9 mouse cellular contexts compared by ENCODE assay signal in genomic region chr1:156752990-156753389, GRCm38 (mm10). TPM values are rescaled to one million over a fixed set of nuclear protein-coding genes. Genes with fewer than 3 reads are reported as not detected.
DNase-seq lines count a peak whose midpoint lies in the region; ATAC-seq lines count a peak whose summit lies in the region.
"Had no signal": no experiment of that assay in that cellular context is flagged by ENCODE, and none has a peak within 500 bp of the region (broad histone marks: within the 10 kb centered on the region; RNA-seq: fewer than 3 reads in every experiment).

No protein-coding gene starts in this region.

- no peak overlapping the region for H3K9ac ChIP-seq in neural tube, embryonic 13.5 days

- H3K4me2 ChIP-seq in neural tube, embryonic 13.5 days, result peak overlapping the region; percentile 50

- peaks cover 41% of the 10 kb centered on the region for H3K4me1 ChIP-seq in heart, embryonic 10.5 days
- H3K4me1 ChIP-seq in limb, embryonic 10.5 days, result peaks cover 66% of the 10 kb centered on the region
- H3K4me1 ChIP-seq in neural tube, embryonic 13.5 days (replicated peaks), result peaks cover 43% of the 10 kb centered on the region

- H3K27me3 ChIP-seq in heart, embryonic 10.5 days (ENCODE audit: insufficient read depth, poor library complexity, severe bottlenecking), result no peaks in the 10 kb centered on the region
- H3K27me3 ChIP-seq in limb, embryonic 10.5 days (ENCODE audit: low read depth, poor library complexity, severe bottlenecking), result no peaks in the 10 kb centered on the region
- H3K27me3 ChIP-seq in neural tube, embryonic 13.5 days, result peaks cover 7% of the 10 kb centered on the region; the same call in 1 of the 2 replicates

- 90% methylated on average over 7 of the region's 7 CpGs for WGBS in heart, embryonic 10.5 days
- 80% methylated on average over 7 of the region's 7 CpGs for WGBS in limb, embryonic 10.5 days
- 46% methylated on average over 7 of the region's 7 CpGs for whole genome bisulfite sequencing in neural tube, embryonic 13.5 days

- 0 out of 2 replicates have a peak overlapping the region, but pooled peaks have one; percentile 18 for H3K27ac ChIP-seq in heart, embryonic 10.5 days
- H3K27ac ChIP-seq in limb, embryonic 10.5 days, result peak overlapping the region; percentile 89
- H3K27ac ChIP-seq in neural tube, embryonic 13.5 days (replicated peaks), result no peak overlapping the region
- H3K27ac ChIP-seq: macrophage had no signal

- H3K9me3 ChIP-seq in heart, embryonic 10.5 days, result no peaks in the 10 kb centered on the region
- H3K9me3 ChIP-seq in limb, embryonic 10.5 days (replicated peaks), result no peaks in the 10 kb centered on the region
- H3K9me3 ChIP-seq in neural tube, embryonic 13.5 days, result no peaks in the 10 kb centered on the region

- no peaks in the 10 kb centered on the region for H3K36me3 ChIP-seq in heart, embryonic 10.5 days
- H3K36me3 ChIP-seq in limb, embryonic 10.5 days, result no peaks in the 10 kb centered on the region
- H3K36me3 ChIP-seq in neural tube, embryonic 13.5 days, result no peaks in the 10 kb centered on the region

- no peak for ATAC-seq in neural tube, embryonic 13.5 days (ENCODE audit: low read depth)

- no peak for DNase-seq in heart, embryonic 10.5 days (ENCODE audit: low spot score)
- DNase-seq in heart, adult 11 months, result no peak
- DNase-seq in thymus, postnatal 25 days, result peak; percentile 5
- no peak for DNase-seq in thymus, postnatal 4 days
- no peak for DNase-seq in limb, embryonic 10.5 days (ENCODE audit: low spot score)
- no peak for DNase-seq in adrenal gland, postnatal 25 days
- no peak for DNase-seq in urinary bladder, postnatal 4 days (ENCODE audit: low spot score in 2 of 2)

- no peak overlapping the region for H3K4me3 ChIP-seq in heart, embryonic 10.5 days
- no peak overlapping the region; the same call in 1 of the 2 replicates for H3K4me3 ChIP-seq in limb, embryonic 10.5 days
- H3K4me3 ChIP-seq in neural tube, embryonic 13.5 days, result no peak overlapping the region

RNA-seq across cellular contexts. Expression of gene Fam20b, which starts 34.1 kb away (rescaled TPM):
- polyA plus RNA-seq in heart, embryonic 10.5 days (2016; fragmentation: Nextera tagmentation; extraction: Ambion mirVana), result 21.8 and 24.4 TPM in 2 replicates
- polyA plus RNA-seq in limb, embryonic 10.5 days (2016; fragmentation: Nextera tagmentation; extraction: Ambion mirVana), result 18.3 and 19.9 TPM in 2 replicates
- polyA plus RNA-seq in neural tube, embryonic 13.5 days (2015; fragmentation: Nextera tagmentation; extraction: Ambion mirVana), result 27.6 and 28.2 TPM in 2 replicates
- total RNA-seq in adrenal gland, postnatal 25 days (2021), result 47.6 and 58.9 TPM in 2 replicates
